Mouse (Mus musculus): ENCODE measurements around the gene RPS10-NUDT3.

The RPS10-NUDT3 gene

GRCm38 (mm10) chr17:27573772-27574320 is 61.2 kb downstream of the RPS10-NUDT3 start:
- DNase-seq, result peak in 1 of 2 experiments; percentile 54

- DNase-seq, result no peak
These were observed 63.7 kb downstream of the RPS10-NUDT3 start for GRCm38 (mm10) chr17:27571315-27571714.

GRCm38 (mm10) chr17:27568228-27568627 is 66.8 kb downstream of the RPS10-NUDT3 start:
- DNase-seq, result peak in 1 of 2 experiments; percentile 49

- no peak for DNase-seq
These were observed 69.1 kb downstream of the RPS10-NUDT3 start for GRCm38 (mm10) chr17:27565942-27566267.

GRCm38 (mm10) chr17:27565163-27565941 is 69.7 kb downstream of the RPS10-NUDT3 start, which contains the start of gene AI413582:
Gene AI413582, minus strand, starts transcription at chr17:27565756.
- peak; percentile 99 for DNase-seq

GRCm38 (mm10) chr17:27564391-27565162 is 70.4 kb downstream of the RPS10-NUDT3 start:
- DNase-seq, result peak in 1 of 2 experiments; percentile 64

DNA sequence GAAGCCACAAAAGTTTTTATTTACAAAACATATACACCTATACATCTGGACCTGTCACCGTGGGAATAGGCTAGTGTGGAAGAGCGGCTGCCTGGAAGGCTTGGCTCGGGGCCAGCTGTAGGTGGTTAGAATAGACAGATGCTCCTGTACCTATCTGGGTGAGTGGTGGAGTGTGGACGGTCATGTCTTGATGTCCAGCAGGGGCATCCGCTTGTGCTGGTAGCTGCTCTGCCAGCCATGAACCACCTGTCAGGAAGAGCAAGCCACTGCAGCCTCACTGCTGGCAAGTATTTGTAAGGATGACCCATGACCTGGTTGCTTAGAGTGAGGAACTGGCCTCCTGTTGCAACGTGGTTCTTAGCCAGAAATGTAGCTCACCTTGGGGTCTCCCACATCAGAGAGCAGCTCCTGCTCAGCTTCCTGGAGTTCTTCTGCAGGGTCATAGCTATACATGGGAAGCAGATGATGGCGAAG is 71.2 kb downstream of the RPS10-NUDT3 start:
- DNase-seq, result peak in 1 of 2 experiments; percentile 59

DNA sequence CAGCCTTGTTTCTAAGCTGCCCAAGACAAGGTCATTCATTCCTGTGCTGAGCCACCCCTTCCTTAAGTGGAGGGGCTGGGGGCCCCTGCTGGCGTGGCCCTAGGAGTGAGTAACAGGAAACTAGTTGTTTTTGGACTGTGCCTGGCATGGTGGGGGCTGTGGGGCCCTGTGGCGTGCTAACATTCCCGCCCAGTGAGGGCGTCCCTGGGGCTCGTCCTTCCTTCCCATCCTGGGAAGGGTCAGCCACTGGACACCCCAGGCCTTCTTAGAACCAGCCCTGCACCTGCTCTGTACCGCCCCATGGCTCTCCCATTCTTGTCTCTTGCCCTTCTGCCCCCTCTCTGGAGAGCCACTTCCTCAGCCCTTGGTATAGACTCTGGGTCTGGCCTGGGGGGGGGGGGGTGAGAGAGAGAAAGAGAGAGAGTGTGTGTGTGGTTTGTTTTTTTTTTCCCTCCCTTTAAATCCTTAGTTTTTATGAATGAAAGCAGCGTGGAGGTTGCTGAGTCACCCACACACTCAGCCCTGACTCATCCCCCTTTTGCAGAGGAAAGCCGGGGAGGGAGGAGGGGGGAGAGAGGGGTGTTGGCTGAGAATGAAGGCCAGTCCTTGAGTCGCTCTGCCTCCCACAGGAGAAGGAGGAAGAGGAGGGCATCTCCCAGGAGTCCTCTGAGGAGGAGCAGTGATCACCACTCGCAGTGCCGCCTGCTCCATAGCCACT is 73.1 kb downstream of the RPS10-NUDT3 start:
- no peak for DNase-seq

- DNase-seq, result no peak
These were observed 74.0 kb downstream of the RPS10-NUDT3 start for GRCm38 (mm10) chr17:27560926-27561480.

DNA sequence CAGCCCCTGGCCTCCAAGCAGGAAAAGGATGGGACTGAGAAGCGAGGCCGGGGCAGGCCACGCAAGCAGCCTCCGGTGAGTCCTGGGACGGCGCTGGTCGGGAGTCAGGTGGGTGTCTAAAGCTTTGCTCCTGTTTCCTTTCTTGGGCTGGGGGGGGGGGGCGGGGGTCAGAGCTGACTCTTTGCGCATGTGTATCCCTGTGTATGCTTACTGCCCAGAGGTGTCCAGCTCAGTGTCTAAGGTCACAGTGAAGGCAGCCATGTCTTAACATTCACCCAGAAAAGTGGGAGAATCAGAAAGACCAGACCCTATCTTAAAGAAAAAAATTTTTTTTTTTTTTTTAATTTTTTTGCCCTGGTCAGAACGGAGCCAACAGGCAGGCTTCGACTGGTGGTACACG is 75.4 kb downstream of the RPS10-NUDT3 start:
- DNase-seq, result no peak

GRCm38 (mm10) chr17:27558845-27559244 is 76.2 kb downstream of the RPS10-NUDT3 start:
- peak in 1 of 2 experiments; percentile 43 for DNase-seq

DNA sequence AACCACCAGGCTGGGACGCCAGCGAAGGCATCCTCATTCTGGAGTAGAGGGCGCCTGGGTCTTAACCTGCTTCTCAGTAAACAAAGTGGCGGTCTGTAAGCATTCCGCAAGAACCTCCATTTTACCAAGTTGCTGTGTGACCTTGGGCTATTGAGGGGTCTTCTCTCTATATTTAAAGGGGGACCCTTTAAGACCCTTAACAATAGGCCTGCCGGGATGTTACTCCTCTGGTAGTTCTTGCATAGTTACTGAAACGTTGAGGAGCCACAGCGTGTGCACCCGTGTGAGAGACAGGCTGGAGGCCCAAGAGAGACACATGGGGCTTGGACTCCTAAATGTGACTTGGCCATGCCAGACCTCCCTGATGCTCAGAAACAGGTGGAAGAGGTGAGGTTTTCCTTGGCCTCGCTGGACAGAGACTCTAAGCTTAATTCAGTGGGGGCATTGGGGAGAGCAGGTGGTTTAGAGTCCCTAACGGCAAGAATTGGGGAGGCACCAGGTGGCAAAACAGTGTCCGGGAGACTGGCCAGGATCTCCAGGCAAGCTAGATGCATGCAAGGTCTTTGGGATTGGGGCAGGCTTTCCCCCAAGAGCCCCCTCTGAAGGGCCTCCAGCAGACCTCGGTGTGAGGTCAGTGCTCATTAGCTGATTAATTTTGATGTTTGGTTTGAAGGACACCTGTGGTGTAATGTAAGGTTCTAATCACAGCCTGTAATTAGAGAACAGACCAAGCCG is 76.9 kb downstream of the RPS10-NUDT3 start:
- peak; percentile 75 to 81 for DNase-seq

- DNase-seq, result peak; percentile 73 to 75
These were observed 77.7 kb downstream of the RPS10-NUDT3 start for GRCm38 (mm10) chr17:27557181-27557926.

DNA sequence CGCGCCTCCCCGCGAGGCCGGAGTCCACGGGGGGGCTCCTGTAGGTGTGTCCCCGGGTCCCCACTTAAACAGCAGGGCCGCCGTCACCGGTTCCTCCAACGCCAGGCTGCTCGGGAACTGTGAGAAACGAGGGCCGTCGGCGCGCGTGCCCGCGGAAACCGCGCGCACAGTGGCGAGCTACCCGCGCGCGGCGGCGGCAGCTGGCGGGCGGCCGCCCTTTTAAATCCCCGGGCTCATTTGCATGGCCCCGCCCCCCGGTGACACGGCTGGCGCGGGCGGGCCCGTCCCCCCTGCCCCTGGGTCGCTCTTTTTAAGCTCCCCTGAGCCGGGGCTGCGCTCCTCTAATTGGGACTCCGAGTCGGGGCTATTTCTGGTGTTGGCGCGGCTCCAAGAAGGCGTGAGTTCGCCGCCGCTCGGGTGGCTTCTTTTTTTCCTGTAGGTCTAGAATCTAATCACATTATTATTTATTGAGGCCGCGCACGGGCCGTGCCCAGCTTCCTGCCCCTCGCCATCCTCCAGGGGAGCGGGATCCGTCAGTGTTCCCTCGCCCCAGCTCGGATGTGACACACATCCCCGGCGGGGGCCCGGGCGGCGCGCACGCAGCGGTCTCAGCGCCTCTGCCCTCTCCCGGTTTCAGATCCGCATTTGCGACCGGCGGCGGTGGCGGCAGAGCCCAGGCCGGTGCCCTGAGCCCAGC is 78.6 kb downstream of the RPS10-NUDT3 start, which contains the start of gene Hmga1:
TSS of gene Hmga1 (plus strand) at position 183 of the 697 bp plus-strand sequence.
- peak; percentile 94 to 95 for DNase-seq

DNA sequence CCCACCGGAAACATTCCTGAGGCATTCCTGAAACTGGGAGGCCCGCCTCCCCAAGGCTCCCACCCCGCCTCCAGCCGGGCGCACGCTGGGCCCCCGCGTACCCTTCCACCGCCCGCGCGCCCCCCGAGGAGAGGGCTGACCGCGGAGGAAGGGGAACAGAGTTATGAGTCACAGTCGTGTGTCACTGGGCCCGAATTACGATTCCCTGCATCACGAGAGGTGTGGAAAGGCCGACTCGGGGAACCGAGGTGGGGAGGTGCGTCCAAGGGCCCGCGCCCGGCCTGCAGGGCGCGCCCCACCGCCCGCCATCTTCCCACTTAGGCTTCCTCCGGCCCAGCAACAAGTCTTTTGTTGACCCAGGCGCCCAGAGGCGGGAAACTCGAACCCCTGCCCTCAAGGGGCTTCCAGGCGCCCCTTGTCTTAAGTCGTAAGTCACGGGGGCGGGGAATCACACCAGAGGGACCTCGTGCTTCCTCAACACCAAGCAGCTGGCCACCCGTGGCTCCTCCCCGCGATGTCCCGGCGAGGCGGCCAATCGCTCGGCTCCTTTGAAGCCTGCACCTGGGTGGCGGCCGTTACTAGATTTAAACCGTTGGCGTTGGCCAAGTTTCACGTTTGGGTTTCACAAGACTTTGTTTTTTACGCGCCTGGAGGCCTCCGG is 79.4 kb downstream of the RPS10-NUDT3 start:
- DNase-seq, result peak; percentile 61

GRCm38 (mm10) chr17:27555075-27555511 is 79.9 kb downstream of the RPS10-NUDT3 start:
- peak in 1 of 2 experiments; percentile 48 for DNase-seq

GRCm38 (mm10) chr17:27554062-27554960 is 80.7 kb downstream of the RPS10-NUDT3 start:
- no peak for DNase-seq
